Mouse (Mus musculus): ENCODE data around the gene Skap1.

- TF ChIP-seq CTCF (IDR thresholded peaks at IDR 0.05) (no peak), POLR2A (IDR thresholded peaks at IDR 0.05; ENCODE audit: insufficient read depth, low read depth, low read length) (no peak)
These were observed 38.6 kb downstream of the Skap1 start for GRCm38 (mm10) chr11:96502948-96503347.
